ENCODE assay signal across 25 mouse cellular contexts in the genomic region with DNA sequence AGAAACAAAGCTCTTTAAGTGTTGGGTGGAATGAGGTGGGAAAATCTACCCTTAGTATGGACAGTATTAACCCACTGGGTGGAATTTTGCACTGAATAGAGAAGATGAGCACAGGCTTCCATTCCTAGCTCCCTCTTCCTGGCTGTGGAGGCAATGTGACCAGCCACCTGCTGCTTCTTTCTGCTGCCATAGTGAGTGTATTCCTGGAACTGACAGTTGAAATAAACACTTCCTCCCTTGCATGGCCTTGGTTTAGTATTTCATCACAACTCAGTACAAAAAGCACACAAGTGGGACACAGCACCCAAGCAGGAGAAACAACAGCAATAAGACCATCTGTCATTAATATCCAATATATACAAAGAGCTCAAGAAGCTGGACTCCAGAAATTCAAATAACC. TPM values are rescaled to one million over a fixed set of nuclear protein-coding genes. Genes with fewer than 3 reads are reported as not detected.
"Had no signal": no experiment of that assay in that cellular context is flagged by ENCODE, and none has a peak within 500 bp of the region (broad histone marks: within the 10 kb centered on the region; RNA-seq: fewer than 3 reads in every experiment).

No protein-coding gene starts in this region.

- H3K27ac ChIP-seq: liver, embryonic 15.5 days; lung, embryonic 15.5 days; macrophage; midbrain, embryonic 13.5 days; midbrain, embryonic 15.5 days; neural tube, embryonic 12.5 days; stomach, embryonic 15.5 days; stomach, postnatal 0 days had no signal

- H3K4me1 ChIP-seq: liver, embryonic 15.5 days; lung, embryonic 15.5 days; midbrain, embryonic 13.5 days; midbrain, embryonic 15.5 days; neural tube, embryonic 12.5 days; stomach, embryonic 15.5 days had no signal

- H3K27me3 ChIP-seq: liver, embryonic 15.5 days; lung, embryonic 15.5 days; megakaryocyte, embryonic 14.5 days; midbrain, embryonic 13.5 days; midbrain, embryonic 15.5 days; neural tube, embryonic 12.5 days; stomach, embryonic 15.5 days had no signal

- H3K9ac ChIP-seq: liver, embryonic 15.5 days; liver, postnatal 0 days; lung, embryonic 15.5 days; midbrain, embryonic 13.5 days; midbrain, embryonic 15.5 days; neural tube, embryonic 12.5 days; stomach, embryonic 15.5 days had no signal

- H3K4me2 ChIP-seq: liver, embryonic 15.5 days; lung, embryonic 15.5 days; midbrain, embryonic 11.5 days; midbrain, embryonic 13.5 days; midbrain, embryonic 15.5 days; neural tube, embryonic 12.5 days; stomach, embryonic 15.5 days had no signal

- H3K4me3 ChIP-seq: liver, embryonic 15.5 days; lung, embryonic 15.5 days; megakaryocyte, embryonic 14.5 days; midbrain, embryonic 13.5 days; midbrain, embryonic 15.5 days; neural tube, embryonic 12.5 days; stomach, embryonic 15.5 days had no signal

- H3K36me3 ChIP-seq: liver, embryonic 15.5 days; lung, embryonic 15.5 days; midbrain, embryonic 13.5 days; midbrain, embryonic 15.5 days; neural tube, embryonic 12.5 days; stomach, embryonic 15.5 days had no signal

- DNase-seq: liver, postnatal 0 days; lung, adult 2 months; lung, postnatal 14 days; lung, postnatal 36 days; right cerebral cortex, postnatal 14 days; thymus, adult 18-20 months; thymus, postnatal 14 days; thymus, postnatal 36 days had no signal

- H3K9me3 ChIP-seq: liver, embryonic 15.5 days; lung, embryonic 15.5 days; megakaryocyte, embryonic 14.5 days; midbrain, embryonic 13.5 days; midbrain, embryonic 15.5 days; neural tube, embryonic 12.5 days; stomach, embryonic 15.5 days had no signal

- ATAC-seq: liver, postnatal 0 days; lung, postnatal 0 days; midbrain, embryonic 13.5 days; midbrain, embryonic 15.5 days had no signal

RNA-seq across cellular contexts. Expression of a gene that starts 6.3 kb away (rescaled TPM):
- total RNA-seq: midbrain, postnatal 0 days had no signal
- polyA plus RNA-seq: midbrain, embryonic 11.5 days; midbrain, postnatal 0 days; neural tube, embryonic 14.5 days; testis, adult 2 months had no signal

RNA-seq across cellular contexts. Expression of a gene that starts 19.3 kb away (rescaled TPM):
- total RNA-seq: midbrain, postnatal 0 days; monocyte, adult 5-6 weeks had no signal
- polyA plus RNA-seq: midbrain, embryonic 11.5 days; midbrain, embryonic 13.5 days; midbrain, embryonic 15.5 days; midbrain, postnatal 0 days; neural tube, embryonic 12.5 days; neural tube, embryonic 14.5 days; stomach, postnatal 0 days; testis, adult 2 months had no signal

RNA-seq across cellular contexts. Expression of a gene that starts 49.8 kb away (rescaled TPM):
- total RNA-seq: midbrain, postnatal 0 days; monocyte, adult 5-6 weeks; neutrophil, adult 5-6 weeks had no signal
- polyA plus RNA-seq: liver, embryonic 15.5 days; liver, postnatal 0 days; lung, adult 2 months; lung, embryonic 15.5 days; lung, postnatal 0 days; midbrain, embryonic 11.5 days; midbrain, embryonic 13.5 days; midbrain, embryonic 15.5 days; midbrain, postnatal 0 days; neural tube, embryonic 12.5 days; neural tube, embryonic 14.5 days; spleen, adult 2 months; stomach, postnatal 0 days; testis, adult 2 months had no signal
